Mouse (Mus musculus): Measurements from ENCODE around the gene Gm10715.
"Not testable (repeated sequence)": the region's sequence is repeated elsewhere in the genome, so short reads cannot be mapped to it uniquely, and the experiment has no call there.

Gm10715 gene

GRCm38 (mm10) chr9:3036577-3036976 lies at the start of gene Gm10715:
Gene Gm10715, plus strand, starts transcription at chr9:3036877.
- not testable (repeated sequence) for DNase-seq

- peak; percentile 4 for DNase-seq
These were observed 36.2 kb upstream of the Gm10715 start, which contains the start of gene Gm10722 for GRCm38 (mm10) chr9:3000445-3000972. Gene Gm10722, plus strand, starts transcription at chr9:3000922.

- DNase-seq: not testable (repeated sequence)
These were observed 35.7 kb upstream of the Gm10715 start for GRCm38 (mm10) chr9:3001006-3001405.

GRCm38 (mm10) chr9:3001948-3002659 lies 34.6 kb upstream of the Gm10715 start:
- peak; percentile 85 for DNase-seq

GRCm38 (mm10) chr9:3002794-3003396 lies 33.8 kb upstream of the Gm10715 start, which contains the start of gene Gm11168:
Gene Gm11168, plus strand, starts transcription at chr9:3003346.
- DNase-seq: not testable (repeated sequence)

- DNase-seq: not testable (repeated sequence)
These were observed 30.5 kb upstream of the Gm10715 start for GRCm38 (mm10) chr9:3006179-3006578.

GRCm38 (mm10) chr9:3006636-3007035 lies 30.0 kb upstream of the Gm10715 start:
- DNase-seq: peak; percentile 83

- not testable (repeated sequence) for DNase-seq
These were observed 29.4 kb upstream of the Gm10715 start for GRCm38 (mm10) chr9:3007272-3007671.

- DNase-seq: not testable (repeated sequence)
These were observed 27.3 kb upstream of the Gm10715 start for GRCm38 (mm10) chr9:3009331-3009730.

GRCm38 (mm10) chr9:3012054-3012621 lies 24.5 kb upstream of the Gm10715 start:
- DNase-seq: not testable (repeated sequence)

GRCm38 (mm10) chr9:3012733-3013279 lies 23.9 kb upstream of the Gm10715 start, which contains the start of gene Gm10721:
Gene Gm10721, plus strand, starts transcription at chr9:3013140.
- not testable (repeated sequence) for DNase-seq

- DNase-seq: not testable (repeated sequence)
These were observed 21.3 kb upstream of the Gm10715 start, which contains the start of gene Gm10720 for GRCm38 (mm10) chr9:3015354-3015753. Gene Gm10720, plus strand, starts transcription at chr9:3015654.

- DNase-seq: not testable (repeated sequence)
These were observed 20.8 kb upstream of the Gm10715 start for GRCm38 (mm10) chr9:3015896-3016295.

GRCm38 (mm10) chr9:3017108-3017507 lies 19.6 kb upstream of the Gm10715 start, which contains the start of gene Gm10719:
Gene Gm10719, plus strand, starts transcription at chr9:3017408.
- DNase-seq: not testable (repeated sequence)

GRCm38 (mm10) chr9:3018944-3019343 lies 17.7 kb upstream of the Gm10715 start:
- not testable (repeated sequence) for DNase-seq

- DNase-seq: peak; percentile 6
These were observed 16.6 kb upstream of the Gm10715 start for GRCm38 (mm10) chr9:3019835-3020727.

- peak; percentile 23 for DNase-seq
These were observed 14.2 kb upstream of the Gm10715 start for GRCm38 (mm10) chr9:3022316-3023008.

- DNase-seq: not testable (repeated sequence)
These were observed 13.2 kb upstream of the Gm10715 start, which contains the start of gene Gm10718 for GRCm38 (mm10) chr9:3023312-3023984. Gene Gm10718, plus strand, starts transcription at chr9:3023547.

- peak; percentile 58 for DNase-seq
These were observed 12.6 kb upstream of the Gm10715 start for GRCm38 (mm10) chr9:3023985-3024648.

All from right cerebral cortex, postnatal 25 days (tissue).